Mouse (Mus musculus): Measurements from ENCODE around the gene Efemp2.
"Not testable (repeated sequence)": the region's sequence is repeated elsewhere in the genome, so short reads cannot be mapped to it uniquely, and the experiment has no call there.

Gene Efemp2

DNA sequence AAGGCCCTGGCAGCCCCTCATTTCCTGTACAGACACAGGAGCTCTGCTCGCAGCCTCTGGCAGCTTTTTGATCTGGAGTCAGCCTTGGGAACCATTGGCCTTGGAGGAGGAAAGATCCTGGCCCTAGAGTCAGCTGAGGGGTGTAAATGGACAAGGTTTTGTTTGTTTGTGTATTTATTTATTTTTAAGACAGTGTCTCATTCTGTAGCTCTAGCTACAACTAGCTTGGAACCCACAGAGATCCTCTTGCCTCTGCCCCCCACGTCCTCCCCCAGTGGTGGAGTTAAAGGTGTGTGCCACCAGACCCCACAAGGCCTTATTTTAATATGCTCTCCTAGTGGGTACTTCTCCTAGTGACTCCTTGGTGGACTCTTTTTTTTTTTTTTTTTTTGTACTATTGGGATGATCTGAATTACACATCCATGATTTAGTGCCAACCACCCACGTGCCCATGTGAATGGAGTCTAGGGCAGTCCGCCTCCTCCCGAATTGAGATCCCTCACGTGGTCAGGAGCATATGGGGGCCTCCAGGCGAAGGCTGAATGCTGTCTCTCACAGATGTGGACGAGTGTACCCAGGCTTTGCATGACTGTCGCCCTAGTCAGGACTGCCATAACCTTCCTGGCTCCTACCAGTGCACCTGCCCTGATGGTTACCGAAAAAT lies 3.4 kb downstream of the Efemp2 start:
- DNase-seq (ENCODE audit: low read depth, low spot score), result no peak

DNA sequence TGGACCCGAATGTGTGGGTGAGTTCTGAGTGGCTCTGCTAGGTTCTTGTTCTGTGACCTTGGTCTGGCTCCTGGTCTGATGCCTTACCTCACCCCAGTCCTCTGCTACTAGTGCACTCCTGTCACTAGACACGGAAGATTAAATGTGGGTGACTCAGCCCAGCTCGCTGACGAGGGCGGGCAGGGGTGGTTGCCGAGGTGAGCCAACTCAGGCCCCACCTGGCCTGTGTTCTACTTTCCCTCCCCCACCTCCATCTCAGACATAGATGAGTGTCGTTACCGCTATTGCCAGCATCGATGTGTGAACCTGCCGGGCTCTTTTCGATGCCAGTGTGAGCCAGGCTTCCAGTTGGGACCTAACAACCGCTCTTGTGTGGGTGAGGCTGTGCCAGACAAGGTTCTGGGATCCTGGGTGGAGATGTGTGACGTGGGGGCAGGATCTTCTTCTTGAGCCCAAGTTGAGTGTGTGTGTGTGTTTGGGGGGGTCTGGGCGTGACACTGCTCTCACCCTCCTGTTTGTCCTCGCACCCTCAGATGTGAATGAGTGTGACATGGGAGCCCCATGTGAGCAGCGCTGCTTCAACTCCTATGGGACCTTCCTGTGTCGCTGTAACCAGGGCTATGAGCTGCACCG lies 4.0 kb downstream of the Efemp2 start:
- no peak for DNase-seq (ENCODE audit: low read depth, low spot score)

DNA sequence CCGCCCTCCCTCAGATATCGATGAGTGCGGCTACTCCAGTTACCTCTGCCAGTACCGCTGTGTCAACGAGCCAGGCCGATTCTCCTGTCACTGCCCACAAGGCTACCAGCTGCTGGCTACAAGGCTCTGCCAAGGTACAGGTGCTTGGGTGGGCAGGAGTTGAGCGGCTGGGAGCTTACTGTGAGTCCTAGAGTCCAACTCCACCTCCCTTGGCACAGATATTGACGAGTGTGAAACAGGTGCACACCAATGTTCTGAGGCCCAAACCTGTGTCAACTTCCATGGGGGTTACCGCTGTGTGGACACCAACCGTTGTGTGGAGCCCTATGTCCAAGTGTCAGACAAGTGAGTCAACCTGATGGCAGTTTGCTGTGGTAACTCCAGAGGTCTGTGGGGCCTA lies 6.3 kb downstream of the Efemp2 start:
- DNase-seq (ENCODE audit: low read depth, low spot score), result no peak

GRCm38 (mm10) chr19:5481398-5481797 lies 7.6 kb downstream of the Efemp2 start:
- no peak for DNase-seq (ENCODE audit: low read depth, low spot score)

- no peak for DNase-seq (ENCODE audit: low read depth, low spot score)
Measured at GRCm38 (mm10) chr19:5483386-5484359, 9.9 kb downstream of the Efemp2 start.

GRCm38 (mm10) chr19:5484496-5484895 lies 10.7 kb downstream of the Efemp2 start:
- DNase-seq (ENCODE audit: low read depth, low spot score), result no peak

DNA sequence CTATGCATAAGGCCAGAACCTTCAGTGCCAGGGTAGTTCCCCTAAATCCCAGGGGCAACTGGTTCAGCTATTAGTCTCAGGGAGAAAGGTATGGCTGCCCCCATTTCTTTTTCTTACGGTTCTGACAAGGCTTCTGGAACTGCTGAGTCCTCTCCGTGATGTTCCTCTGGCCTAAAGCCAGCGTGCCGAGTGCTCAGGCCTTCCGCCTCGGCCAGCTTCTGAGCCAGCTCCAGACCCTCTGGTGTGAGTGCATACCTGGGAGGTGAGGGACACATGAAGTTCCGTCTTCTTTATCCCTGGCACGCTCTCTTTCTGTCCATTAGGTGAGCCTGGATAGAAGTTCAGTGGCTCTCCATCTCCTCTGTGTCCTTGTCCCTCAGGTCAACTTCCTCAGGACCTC lies 11.6 kb downstream of the Efemp2 start:
- no peak for DNase-seq (ENCODE audit: low read depth, low spot score)

- DNase-seq (ENCODE audit: low read depth, low spot score), result no peak
Measured at GRCm38 (mm10) chr19:5485821-5486220, 12.1 kb downstream of the Efemp2 start.

DNA sequence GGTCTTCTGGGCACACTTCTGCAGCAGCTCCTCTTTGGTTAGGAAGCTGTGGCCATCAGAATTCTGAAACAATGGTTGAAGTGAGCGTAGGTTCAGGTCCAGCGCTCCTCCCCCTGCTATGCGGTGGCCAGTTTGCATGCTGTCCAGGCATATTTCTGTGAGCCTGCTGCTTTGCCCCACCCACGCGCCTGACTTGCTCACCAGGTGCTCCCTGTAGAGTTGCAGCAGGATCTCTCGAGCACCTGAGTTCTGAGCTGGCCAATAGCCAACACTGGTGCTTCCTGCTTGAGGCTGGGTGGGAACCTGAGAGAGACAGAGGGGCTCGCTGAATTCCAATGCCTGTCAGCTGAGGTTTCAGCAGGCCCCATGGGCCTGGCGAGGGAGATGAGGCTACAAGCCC lies 12.5 kb downstream of the Efemp2 start:
- DNase-seq (ENCODE audit: low read depth, low spot score), result no peak

GRCm38 (mm10) chr19:5486771-5487170 lies 13.0 kb downstream of the Efemp2 start:
- DNase-seq (ENCODE audit: low read depth, low spot score), result no peak

DNA sequence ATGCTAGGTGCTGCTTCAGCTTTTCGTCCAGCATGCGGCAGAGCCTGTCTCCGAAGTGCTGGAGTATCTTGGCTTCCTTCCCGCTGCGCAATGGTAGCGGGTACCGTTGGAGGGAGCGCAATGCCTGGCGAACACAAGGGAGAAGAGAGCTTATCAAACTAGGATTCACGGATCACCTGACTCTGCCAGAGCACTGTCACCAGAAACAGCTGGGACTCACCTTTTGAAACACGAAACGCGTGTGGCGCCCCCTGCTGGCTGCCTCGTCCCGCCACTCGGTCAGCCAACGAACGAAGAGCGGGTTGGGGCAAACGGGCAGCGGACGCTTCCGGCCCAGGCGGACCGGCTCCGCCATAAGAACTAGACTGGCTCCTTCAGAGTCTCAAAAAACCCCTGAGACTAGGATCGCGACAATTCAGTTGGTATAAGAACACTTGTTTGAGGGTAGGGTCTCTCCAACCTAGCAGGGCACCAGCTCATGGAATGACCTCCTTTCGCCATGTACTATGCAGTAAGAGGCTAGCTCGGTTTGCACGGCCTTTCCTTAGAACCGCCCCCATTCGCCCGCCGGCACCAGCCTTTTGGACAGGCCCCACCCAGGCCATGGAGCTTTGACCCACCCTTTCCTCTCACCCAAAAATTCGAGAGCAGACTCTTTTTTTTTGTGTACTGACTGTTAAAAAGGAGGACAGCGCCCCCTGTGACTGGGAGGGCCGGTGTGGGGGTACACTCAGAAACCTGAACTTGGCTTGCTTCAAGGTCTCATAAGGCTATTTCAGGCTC lies 14.2 kb downstream of the Efemp2 start, which contains the start of gene Mus81:
Mus81 (minus strand) TSS at position 635 of the 783 bp plus-strand sequence.
- peak; percentile 96 for DNase-seq (ENCODE audit: low read depth, low spot score)

DNA sequence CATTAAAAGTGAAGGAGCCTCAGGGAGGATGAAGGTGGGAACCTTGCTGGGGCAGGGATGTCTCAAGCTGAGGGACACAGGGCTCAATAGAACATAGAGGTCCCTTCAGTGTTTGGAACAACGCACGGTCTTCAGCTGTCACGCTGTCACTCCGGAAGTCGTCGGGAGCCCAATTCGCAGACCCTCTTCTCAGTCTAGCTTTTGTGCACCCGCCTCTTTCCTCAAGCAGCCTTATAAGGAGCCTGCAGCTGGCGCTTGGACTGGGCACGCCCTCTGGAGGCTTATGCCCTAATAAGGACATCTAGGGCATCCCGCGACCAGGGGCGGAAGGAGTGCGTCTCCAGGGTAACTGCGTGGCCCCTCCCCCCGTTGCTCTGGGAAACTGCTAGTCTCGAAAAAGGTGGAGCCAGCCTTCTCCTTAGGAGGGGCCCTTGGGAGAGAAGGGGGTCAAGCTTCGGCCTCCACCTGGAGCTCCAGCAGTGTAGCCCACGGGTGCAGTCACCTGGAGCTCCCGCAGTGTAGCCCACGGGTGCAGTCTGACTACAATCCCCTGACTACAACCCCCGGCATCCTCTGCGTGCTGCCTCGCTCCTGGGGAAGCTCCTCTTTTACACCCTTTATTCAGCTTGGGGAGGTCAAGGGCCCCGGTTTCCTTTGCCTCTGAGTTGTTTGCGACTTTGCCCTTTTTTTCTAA lies 15.3 kb downstream of the Efemp2 start:
- peak; percentile 98 for DNase-seq (ENCODE audit: low read depth, low spot score)

DNA sequence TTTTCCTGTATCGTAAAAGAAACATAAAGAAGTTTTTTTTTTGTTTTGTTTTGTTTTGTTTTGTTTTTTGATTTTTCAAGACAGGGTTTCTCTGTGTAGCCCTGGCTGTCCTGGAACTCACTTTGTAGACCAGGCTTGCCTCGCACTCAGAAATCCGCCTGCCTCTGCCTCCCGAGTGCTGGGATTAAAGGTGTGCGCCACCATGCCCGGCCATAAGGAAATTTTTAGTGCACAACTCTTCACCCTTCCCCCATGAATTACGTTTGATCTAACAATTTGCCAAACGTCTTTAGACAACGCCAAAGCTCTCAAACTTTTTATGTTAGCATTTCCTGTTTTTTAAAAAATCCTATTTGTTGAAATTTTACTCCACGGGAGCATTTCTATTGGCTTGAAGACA lies 16.0 kb downstream of the Efemp2 start:
- DNase-seq (ENCODE audit: low read depth, low spot score), result not testable (repeated sequence)

- DNase-seq (ENCODE audit: low read depth, low spot score), result peak; percentile 94
Measured at GRCm38 (mm10) chr19:5490313-5490897, 16.7 kb downstream of the Efemp2 start, which contains the start of gene Cfl1. Gene Cfl1, plus strand, starts transcription at chr19:5490455.

DNA sequence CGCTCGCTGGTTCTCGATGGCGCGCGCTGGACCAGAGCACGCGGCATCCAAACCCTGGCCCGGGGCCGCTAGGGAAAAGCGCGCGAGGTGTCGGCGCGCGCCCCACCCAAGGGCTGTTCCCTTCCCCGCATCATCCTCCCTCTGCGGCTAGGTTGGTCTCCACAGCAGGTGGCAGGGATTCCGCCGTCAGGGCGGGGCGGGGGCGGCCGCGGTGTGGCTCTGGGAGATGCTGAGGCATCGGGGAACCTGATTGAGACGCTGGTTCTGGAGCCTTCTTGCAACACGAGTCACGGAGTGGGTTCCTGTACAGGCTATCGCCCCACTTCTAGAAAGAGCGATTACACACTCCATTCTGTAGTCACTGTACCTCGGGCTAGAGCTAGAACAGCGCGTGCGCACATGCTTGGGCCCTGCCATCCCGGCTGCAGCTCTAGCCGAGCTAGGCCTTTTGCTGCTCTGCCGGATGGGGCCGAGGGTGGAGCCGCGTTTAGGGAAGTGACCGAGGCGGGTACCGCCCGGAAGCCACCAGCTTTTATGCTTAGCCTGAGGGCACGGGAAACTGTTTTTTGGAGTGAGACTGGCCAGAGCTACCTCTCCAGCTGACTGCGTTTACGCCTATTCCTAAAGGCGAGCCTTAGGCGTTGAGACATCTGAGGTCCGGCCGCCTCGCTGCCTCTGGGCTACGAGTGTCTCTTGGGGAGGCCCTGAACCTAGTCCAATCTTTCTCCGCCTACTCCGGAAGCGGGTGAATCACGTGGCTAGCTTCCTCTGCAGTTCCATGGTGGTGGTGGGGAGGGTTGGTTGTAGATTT lies 17.3 kb downstream of the Efemp2 start:
- peak; percentile 80 for DNase-seq (ENCODE audit: low read depth, low spot score)

DNA sequence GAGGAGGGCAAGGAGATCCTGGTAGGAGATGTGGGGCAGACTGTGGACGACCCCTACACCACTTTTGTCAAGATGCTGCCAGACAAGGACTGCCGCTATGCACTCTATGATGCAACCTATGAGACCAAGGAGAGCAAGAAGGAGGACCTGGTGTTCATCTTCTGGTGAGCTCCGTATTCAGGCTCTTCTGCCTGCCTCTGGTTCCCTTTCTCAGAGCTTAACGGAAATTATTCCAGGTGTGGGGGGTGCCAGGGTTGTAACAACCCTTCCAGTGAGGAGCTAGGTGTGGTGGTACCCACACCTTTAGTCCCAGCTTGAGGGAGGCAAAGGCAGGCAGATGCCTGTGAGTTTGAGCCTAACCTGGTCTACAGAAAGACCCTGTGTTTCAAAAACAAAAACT lies 18.9 kb downstream of the Efemp2 start:
- no peak for DNase-seq (ENCODE audit: low read depth, low spot score)

GRCm38 (mm10) chr19:5493301-5493721 lies 19.6 kb downstream of the Efemp2 start:
- not testable (repeated sequence) for DNase-seq (ENCODE audit: low read depth, low spot score)

DNA sequence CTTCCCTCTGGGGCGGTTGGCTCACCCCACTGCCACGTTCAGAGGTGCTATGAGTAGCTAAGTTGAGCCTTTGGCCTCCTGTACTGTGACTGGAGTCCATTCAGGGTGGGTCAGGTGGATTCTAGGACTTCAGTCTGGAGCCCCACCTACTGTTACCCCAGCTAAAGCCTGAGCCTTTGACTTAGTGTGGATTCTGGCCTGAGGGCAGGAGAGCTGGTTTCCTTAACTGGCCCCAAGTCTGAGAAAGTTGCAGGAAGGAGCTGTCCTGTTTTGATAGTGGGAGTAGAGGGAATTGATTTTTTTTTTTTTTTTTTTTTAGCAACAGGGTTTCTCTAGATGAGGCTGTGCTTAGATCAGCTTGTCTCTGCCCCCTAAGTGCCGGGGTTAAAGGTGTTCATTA lies 20.6 kb downstream of the Efemp2 start:
- DNase-seq (ENCODE audit: low read depth, low spot score), result no peak

- DNase-seq (ENCODE audit: low read depth, low spot score), result no peak
Measured at GRCm38 (mm10) chr19:5495353-5496051, 21.7 kb downstream of the Efemp2 start.
